Mouse (Mus musculus) gastrocnemius, postnatal 25 days (tissue): ENCODE results near the gene Homer3. TPM values are rescaled to one million over a fixed set of nuclear protein-coding genes. Genes with fewer than 3 reads are reported as not detected.
A peak's percentile ranks its signal among the peaks of the same experiment; 100 is the strongest.

Experiments used
- DNase-seq: peaks from one replicate; pipeline ENCODE4 v3.0.0; 2022
- long read RNA-seq, 2 experiments: library from polyadenylated mRNA; stranded (forward); transcript quantifications; one replicate each; pipeline ENCODE4 v2.0.0; 2021
- total RNA-seq, 2 experiments: library from RNA; stranded (reverse); gene quantifications; 1 replicate in 1 of 2; 2 replicates in 1 of 2; pipeline ENCODE4 v1.2.3; 2021

Homer3 gene
- total RNA-seq, result 1 to 10 TPM; 3.0 to 4.7 TPM
- long read RNA-seq, experiment 1, partial matches to known transcripts, result 0 of 7 reads
- long read RNA-seq, experiment 1, other reads (novel, unspliced or antisense), result 3 of 7 reads
- long read RNA-seq, experiment 2, partial matches to known transcripts, result 0 of 2 reads
- long read RNA-seq, experiment 2, other reads (novel, unspliced or antisense), result 2 of 2 reads

- DNase-seq, result peak; percentile 92
Observed at GRCm38 (mm10) chr8:70282603-70283135, at the start of gene Homer3. Gene Homer3 (plus strand): TSS chr8:70282827.

GRCm38 (mm10) chr8:70233606-70234005, 49.0 kb upstream of the Homer3 start:
- no peak for DNase-seq

GRCm38 (mm10) chr8:70234080-70234780, 48.4 kb upstream of the Homer3 start, which contains the start of the genes Sugp2 and Armc6:
Gene Sugp2 (plus strand): TSS chr8:70234226.
Gene Armc6 (minus strand): TSS chr8:70234466.
- DNase-seq, result peak; percentile 94

GRCm38 (mm10) chr8:70234781-70235128, 47.9 kb upstream of the Homer3 start:
- DNase-seq, result no peak

GRCm38 (mm10) chr8:70237842-70238241, 44.8 kb upstream of the Homer3 start:
- DNase-seq, result no peak

GRCm38 (mm10) chr8:70240642-70241041, 42.0 kb upstream of the Homer3 start:
- no peak for DNase-seq

GRCm38 (mm10) chr8:70246622-70247021, 36.0 kb upstream of the Homer3 start:
- no peak for DNase-seq

- no peak for DNase-seq
Observed at GRCm38 (mm10) chr8:70247841-70248240, 34.8 kb upstream of the Homer3 start.

GRCm38 (mm10) chr8:70254628-70255027, 28.0 kb upstream of the Homer3 start:
- no peak for DNase-seq

GRCm38 (mm10) chr8:70257456-70257855, 25.2 kb upstream of the Homer3 start:
- DNase-seq, result no peak

GRCm38 (mm10) chr8:70258600-70258999, 24.0 kb upstream of the Homer3 start:
- DNase-seq, result no peak

- no peak for DNase-seq
Observed at GRCm38 (mm10) chr8:70259043-70259442, 23.6 kb upstream of the Homer3 start.

- DNase-seq, result no peak
Observed at GRCm38 (mm10) chr8:70267674-70268073, 15.0 kb upstream of the Homer3 start.

- DNase-seq, result no peak
Observed at GRCm38 (mm10) chr8:70268311-70268710, 14.3 kb upstream of the Homer3 start.

GRCm38 (mm10) chr8:70268799-70269565, 13.6 kb upstream of the Homer3 start:
- DNase-seq, result no peak

- DNase-seq, result no peak
Observed at GRCm38 (mm10) chr8:70272949-70273348, 9.7 kb upstream of the Homer3 start.

- no peak for DNase-seq
Observed at GRCm38 (mm10) chr8:70274350-70274749, 8.3 kb upstream of the Homer3 start.

- DNase-seq, result no peak
Observed at GRCm38 (mm10) chr8:70276476-70276875, 6.2 kb upstream of the Homer3 start.

GRCm38 (mm10) chr8:70278175-70278574, 4.5 kb upstream of the Homer3 start:
- DNase-seq, result no peak

- no peak for DNase-seq
Observed at GRCm38 (mm10) chr8:70279266-70279665, 3.4 kb upstream of the Homer3 start.

- DNase-seq, result no peak
Observed at GRCm38 (mm10) chr8:70281001-70281400, 1.6 kb upstream of the Homer3 start.

- DNase-seq, result no peak
Observed at GRCm38 (mm10) chr8:70283136-70284077, 780 bp downstream of the Homer3 start.
